Mouse (Mus musculus) ES-E14 (cell line): ENCODE results near the gene Zfp27. TPM values are rescaled to one million over a fixed set of nuclear protein-coding genes. Genes with fewer than 3 reads are reported as not detected.

Experiments
- DNase-seq: peaks from one replicate; pipeline ENCODE4 v3.0.0-alpha.2; 2013; ENCODE audit warnings: low read depth, low spot score
- H3K27ac ChIP-seq: 2 replicates; pipeline ENCODE4 v1.5.1; 2012; ENCODE audit warnings: low read depth, mild to moderate bottlenecking, low read length, moderate library complexity, mixed read lengths; ENCODE audit not compliant: poor library complexity, insufficient read depth, severe bottlenecking
- H3K36me3 ChIP-seq: 2 replicates; pipeline ENCODE4 v1.6.1; 2012; ENCODE audit warnings: mild to moderate bottlenecking, low read length, moderate library complexity, mixed read lengths; ENCODE audit not compliant: control insufficient read depth, poor library complexity, insufficient read depth, severe bottlenecking
- H3K4me1 ChIP-seq, 2 experiments: fragments of 150-350 bp in 1 of 2; sonication (generic) in 1 of 2; 2 replicates each; pipeline ENCODE4 v1.6.1; 2012; ENCODE audit warnings: low read length in 2 of 2, mild to moderate bottlenecking in 1 of 2, mixed read lengths in 1 of 2; ENCODE audit not compliant: control insufficient read depth in 2 of 2, insufficient read depth in 2 of 2, poor library complexity in 1 of 2
- H3K4me3 ChIP-seq, 2 experiments: fragments of 150-350 bp in 1 of 2; sonication (generic) in 1 of 2; 2 replicates each; pipeline ENCODE4 v1.5.1; 2012; ENCODE audit warnings: low read length in 2 of 2, low read depth in 1 of 2, mild to moderate bottlenecking in 1 of 2, mixed read lengths in 1 of 2; ENCODE audit not compliant: insufficient read depth in 1 of 2, poor library complexity in 1 of 2, severe bottlenecking in 1 of 2
- H3K9ac ChIP-seq: 2 replicates; pipeline ENCODE4 v1.6.1; 2012; ENCODE audit warnings: low read depth, mild to moderate bottlenecking, low read length, mixed read lengths; ENCODE audit not compliant: poor library complexity, insufficient read depth, severe bottlenecking
- H3K9me3 ChIP-seq: fragments of 150-350 bp; sonication (generic); 2 replicates; pipeline ENCODE4 v1.6.1; 2012; ENCODE audit warnings: low read depth, mild to moderate bottlenecking, low read length; ENCODE audit not compliant: control insufficient read depth, insufficient read depth
- CHD2 ChIP-seq: IDR thresholded peaks from 2 replicates; pipeline ENCODE4 v1.6.1; 2014; ENCODE audit warnings: mild to moderate bottlenecking, low read depth, low read length, inconsistent platforms
- HCFC1 ChIP-seq: IDR thresholded peaks from 2 replicates; pipeline ENCODE4 v1.6.1; 2012; ENCODE audit warnings: low read length, inconsistent platforms, borderline replicate concordance; ENCODE audit not compliant: insufficient read depth
- MAFK ChIP-seq: IDR thresholded peaks from 2 replicates; pipeline ENCODE4 v1.6.1; 2014; ENCODE audit warnings: mild to moderate bottlenecking, low read depth, low read length, inconsistent platforms; ENCODE audit not compliant: insufficient read depth
- ZC3H11A ChIP-seq: IDR thresholded peaks from 2 replicates; pipeline ENCODE4 v1.6.1; 2012; ENCODE audit warnings: low read depth, mild to moderate bottlenecking, inconsistent platforms, low read length, borderline replicate concordance
- ZNF384 ChIP-seq: IDR thresholded peaks from 2 replicates; pipeline ENCODE4 v1.6.1; 2012; ENCODE audit warnings: low read depth, low read length, inconsistent platforms
- in situ Hi-C, 2 experiments: fragments of 600-800 bp; cut with MboI; formaldehyde crosslinking; loops; one replicate each; pipeline ENCODE4 v1.15.1; 2025; ENCODE audit warnings: low sequenced_read_pairs in 2 of 2, inconsistent platforms in 1 of 2; ENCODE audit not compliant: unreplicated experiment in 2 of 2
- total RNA-seq: library from RNA; depleted of rRNA; stranded (reverse); fragments of 300-350 nt; gene quantifications from 2 replicates; pipeline ENCODE4 v1.2.3, GENCODE M21; 2012; rRNA removed

The Zfp27 gene
- total RNA-seq, 1 experiment, result 6.1 TPM

DNA sequence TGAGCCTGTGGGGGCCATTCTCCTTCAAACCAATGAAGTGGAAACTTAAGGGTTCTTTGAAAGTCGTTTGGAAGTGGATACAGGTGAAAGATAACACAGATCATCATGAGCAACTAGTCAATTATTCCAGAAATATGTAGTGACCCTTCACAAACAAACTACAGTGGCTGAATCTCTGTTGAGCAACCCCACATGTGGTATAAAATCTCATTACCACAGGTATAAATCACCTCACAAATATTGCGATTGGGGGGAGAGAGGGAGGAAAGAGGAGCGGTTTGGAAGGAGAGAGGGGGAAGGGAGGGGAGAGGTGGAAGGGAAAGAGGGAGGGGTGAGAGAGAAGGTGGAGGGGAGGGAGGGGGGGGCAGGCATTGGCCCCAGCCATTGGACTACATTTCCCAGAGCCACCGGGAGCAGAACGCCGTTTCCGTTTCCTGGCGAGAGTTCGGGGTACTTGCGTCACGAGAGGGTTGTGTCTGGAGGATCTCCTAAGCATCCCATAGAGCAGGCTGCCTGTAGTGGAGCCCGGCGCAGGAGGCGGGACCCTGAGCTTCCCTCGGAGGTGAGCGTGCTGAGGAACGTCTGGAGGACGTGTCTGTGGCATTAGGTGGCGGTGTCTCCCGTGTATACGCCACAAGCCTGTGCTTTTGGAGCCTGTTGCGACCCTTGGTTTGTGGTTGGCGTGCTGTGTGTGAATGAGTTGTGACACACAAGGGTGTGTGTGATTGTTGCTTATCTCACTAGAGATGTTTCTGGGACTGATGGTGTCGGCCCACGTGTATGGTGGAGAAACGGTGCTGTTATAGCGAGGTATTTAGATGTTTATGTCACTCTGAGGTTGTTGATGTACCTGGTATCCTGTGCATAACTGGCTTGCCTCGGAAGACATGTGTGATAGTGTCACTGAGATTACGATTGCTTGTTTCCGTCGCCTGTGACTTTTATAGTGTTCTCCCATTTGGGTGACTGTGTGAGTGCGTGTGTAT lies 46.5 kb downstream of the Zfp27 start, which contains the start of gene Zfp420:
Zfp420 (plus strand) TSS at position 448 of the 986 bp plus-strand sequence.
- Histone ChIP-seq H3K27ac (no peak within 1 kb of the TSS), H3K9ac (peak within 1 kb of the TSS; percentile 73), H3K4me3 (peak within 1 kb of the TSS; percentile 68 to 88), H3K4me1 (peaks cover 0 to 4% of the 10 kb centered on the region in 2 experiments; a peak in 1 of 4 replicates), H3K36me3 (peaks cover 4% of the 10 kb centered on the region; the same call in 1 of the 2 replicates), H3K9me3 (no peaks in the 10 kb centered on the region)
- in situ Hi-C loops, result no loop called here
- peak; percentile 87 for DNase-seq
- TF ChIP-seq MAFK, result no peak
- peak; percentile 74 for TF ChIP-seq CHD2
- TF ChIP-seq ZC3H11A, result no peak
- no peak for TF ChIP-seq ZNF384
- peak; percentile 94 for TF ChIP-seq HCFC1

DNA sequence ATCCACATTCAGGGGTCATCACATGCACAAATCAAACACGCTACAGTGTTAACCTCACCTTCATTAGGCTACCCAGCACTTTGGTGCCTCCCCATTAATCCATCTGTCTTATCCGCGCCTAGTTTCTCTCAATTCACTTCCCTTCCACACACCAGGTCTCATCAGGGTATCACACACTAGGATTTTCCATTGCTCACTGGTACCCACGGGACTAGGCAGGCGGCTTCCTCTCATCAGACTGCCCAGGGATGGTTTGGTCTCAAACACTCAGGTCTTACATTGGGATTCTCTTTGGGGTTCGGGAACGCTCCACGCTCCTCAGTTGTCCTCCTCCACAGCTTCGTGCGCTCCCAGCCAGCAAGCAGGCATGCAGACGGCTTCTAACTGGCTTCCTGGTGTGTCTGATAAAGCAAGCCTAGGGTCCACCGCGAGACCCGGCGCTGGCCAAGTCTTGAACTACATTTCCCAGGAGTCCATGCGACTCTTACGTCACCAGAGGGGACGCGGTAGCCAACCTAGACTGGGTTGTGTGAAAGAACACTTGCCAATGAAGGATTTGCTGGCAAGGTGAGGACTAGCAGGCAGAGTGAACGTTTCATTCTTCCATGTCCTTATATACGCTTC lies 53.0 kb downstream of the Zfp27 start, which contains the start of gene Zfp940:
Zfp940 (minus strand) TSS at position 451 of the 624 bp plus-strand sequence.
- H3K9ac ChIP-seq, result peak within 1 kb of the TSS; percentile 74
- TF ChIP-seq CHD2, result no peak
- TF ChIP-seq HCFC1, result peak; percentile 93
- no peak for TF ChIP-seq ZC3H11A
- H3K4me3 ChIP-seq, result peak within 1 kb of the TSS; percentile 75 to 95
- peaks cover 2% of the 10 kb centered on the region; the same call in 1 of the 2 replicates for H3K36me3 ChIP-seq
- H3K27ac ChIP-seq, result no peak within 1 kb of the TSS
- H3K9me3 ChIP-seq, result no peaks in the 10 kb centered on the region
- no peaks in the 10 kb centered on the region; a peak in 1 of 4 replicates for H3K4me1 ChIP-seq
- DNase-seq, result peak; percentile 77
- in situ Hi-C loops, result no loop called here

GRCm38 (mm10) chr7:29852831-29853218 lies 53.5 kb downstream of the Zfp27 start:
- no peak overlapping the region for H3K27ac ChIP-seq
- H3K36me3 ChIP-seq, result peaks cover 2% of the 10 kb centered on the region; the same call in 1 of the 2 replicates
- in situ Hi-C loops, result no loop called here
- peak overlapping the region; percentile 75 to 95 for H3K4me3 ChIP-seq
- no peaks in the 10 kb centered on the region; a peak in 1 of 4 replicates for H3K4me1 ChIP-seq
- no peaks in the 10 kb centered on the region for H3K9me3 ChIP-seq
- TF ChIP-seq ZNF384 (no peak), HCFC1 (no peak), ZC3H11A (no peak), MAFK (no peak), CHD2 (no peak)
- H3K9ac ChIP-seq, result peak overlapping the region; percentile 74
- DNase-seq, result no peak

DNA sequence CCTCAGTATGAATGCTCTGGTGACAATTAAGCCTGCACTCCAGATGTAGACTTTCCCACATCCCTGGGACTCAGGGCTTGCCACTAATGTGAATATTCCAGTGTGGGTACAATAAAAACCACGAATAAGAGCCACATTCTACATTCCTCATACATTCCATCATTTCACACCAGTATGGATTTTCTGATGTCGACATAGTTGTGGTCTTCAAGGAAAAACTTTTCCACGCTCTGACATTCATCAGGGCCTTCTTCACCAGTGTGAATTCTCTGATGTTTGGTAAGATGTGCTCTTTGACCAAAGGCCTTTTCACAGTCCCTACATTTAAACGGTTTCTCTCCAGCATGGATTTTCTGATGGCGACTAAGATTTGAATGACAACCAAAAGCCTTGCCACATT lies 61.8 kb downstream of the Zfp27 start:
- Histone ChIP-seq H3K9ac (no peak overlapping the region), H3K4me3 (no peak overlapping the region), H3K4me1 (peaks cover 0 to 3% of the 10 kb centered on the region in 2 experiments; a peak in 1 of 4 replicates), H3K36me3 (peaks cover 4% of the 10 kb centered on the region), H3K27ac (no peak overlapping the region), H3K9me3 (no peaks in the 10 kb centered on the region)
- TF ChIP-seq ZC3H11A (no peak), HCFC1 (no peak), CHD2 (no peak), MAFK (no peak), ZNF384 (no peak)
- DNase-seq, result no peak
- in situ Hi-C loops, result no loop called here

Other genes starting within 250 kb of the Zfp27 start
- 1.1 and 1.2 TPM in 2 replicates for gene Catsperg2, start 179.5 kb downstream of the Zfp27 start, total RNA-seq
- gene Zfp84, start 138.0 kb downstream of the Zfp27 start, total RNA-seq, result 6.2 and 6.7 TPM in 2 replicates
- gene Zfp30, start 122.6 kb downstream of the Zfp27 start, total RNA-seq, result 1.3 and 1.6 TPM in 2 replicates
- 4.5 and 5.3 TPM in 2 replicates for gene Zfp790, start 90.5 kb downstream of the Zfp27 start, total RNA-seq
- 6.9 and 12.3 TPM in 2 replicates for gene Zfp940, start 52.9 kb downstream of the Zfp27 start, total RNA-seq
- gene Zfp420, start 46.6 kb downstream of the Zfp27 start, total RNA-seq, result 5.6 and 6.9 TPM in 2 replicates
- 5.1 and 5.4 TPM in 2 replicates for gene Zfp383, start 1.7 kb upstream of the Zfp27 start, total RNA-seq
- 11.7 and 24.1 TPM in 2 replicates for gene Zfp74, start 47.5 kb upstream of the Zfp27 start, total RNA-seq
- gene Zfp568, start 77.4 kb upstream of the Zfp27 start, total RNA-seq, result 120 and 126 TPM in 2 replicates
- 2.1 and 3.3 TPM in 2 replicates for gene Zfp14, start 144.8 kb upstream of the Zfp27 start, total RNA-seq
- 5.8 and 7.3 TPM in 2 replicates for gene Zfp82, start 166.3 kb upstream of the Zfp27 start, total RNA-seq
- 0.26 and 0.71 TPM in 2 replicates for gene Gm26920, start 183.8 kb upstream of the Zfp27 start, total RNA-seq
- gene Zfp566, start 184.0 kb upstream of the Zfp27 start, total RNA-seq, result 13.1 and 16.3 TPM in 2 replicates
- 33.5 and 40.4 TPM in 2 replicates for gene Zfp260, start 188.2 kb upstream of the Zfp27 start, total RNA-seq
- 5.3 and 5.7 TPM in 2 replicates for gene Zfp382, start 215.4 kb upstream of the Zfp27 start, total RNA-seq